Mouse (Mus musculus): ENCODE results near the gene Prl3d1. TPM values are rescaled to one million over a fixed set of nuclear protein-coding genes. Genes with fewer than 3 reads are reported as not detected.
"Not testable (repeated sequence)": the region's sequence is repeated elsewhere in the genome, so short reads cannot be mapped to it uniquely, and the experiment has no call there.

Gene Prl3d1
- total RNA-seq (2021): not detected
- long read RNA-seq: 0 reads

DNA sequence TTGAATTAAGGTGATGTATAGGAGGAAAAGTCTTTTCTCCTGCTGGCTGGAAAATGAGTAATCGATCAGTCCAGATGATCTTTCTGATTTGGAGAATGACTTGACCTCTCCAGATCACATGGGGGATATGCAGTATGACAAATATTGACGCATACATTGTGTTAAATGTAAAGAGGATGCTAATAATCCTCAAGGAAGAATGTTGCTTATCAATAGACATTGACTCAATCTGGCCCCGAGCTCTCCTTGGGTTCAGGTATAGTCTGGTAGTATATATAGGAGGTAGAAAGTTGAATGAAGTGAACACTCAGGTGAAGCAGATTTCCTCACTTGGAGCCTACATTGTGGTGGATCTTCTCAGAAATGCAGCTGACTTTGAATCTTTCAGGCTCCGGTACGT is at the start of gene Prl3d1:
Gene Prl3d1, plus strand, starts transcription at position 301 of the 400 bp plus-strand sequence.
- DNase-seq (ENCODE audit: low spot score in 2 of 2): not testable (repeated sequence)

DNA sequence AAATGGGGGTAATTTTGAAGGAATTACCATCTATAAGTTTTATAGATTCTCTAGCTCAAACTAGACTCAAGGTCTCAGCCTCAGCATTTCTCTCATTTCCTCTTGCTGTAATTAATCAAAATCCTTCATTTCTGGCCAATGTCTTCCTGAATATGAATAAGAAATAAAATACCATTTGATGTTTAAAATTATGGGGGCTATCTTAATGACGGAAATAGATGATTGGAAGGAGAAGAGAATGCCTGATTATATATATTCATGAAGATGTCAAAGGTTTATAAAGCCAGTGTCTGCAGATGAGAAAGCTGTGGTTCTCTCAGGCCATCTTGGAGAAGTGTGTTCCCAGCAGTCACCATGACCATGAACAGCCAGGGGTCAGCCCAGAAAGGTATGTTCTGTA is 36.7 kb upstream of the Prl3d1 start, which contains the start of gene Prl:
Gene Prl, plus strand, starts transcription at position 301 of the 400 bp plus-strand sequence.
- no peak for DNase-seq (ENCODE audit: low spot score in 2 of 2)

DNA sequence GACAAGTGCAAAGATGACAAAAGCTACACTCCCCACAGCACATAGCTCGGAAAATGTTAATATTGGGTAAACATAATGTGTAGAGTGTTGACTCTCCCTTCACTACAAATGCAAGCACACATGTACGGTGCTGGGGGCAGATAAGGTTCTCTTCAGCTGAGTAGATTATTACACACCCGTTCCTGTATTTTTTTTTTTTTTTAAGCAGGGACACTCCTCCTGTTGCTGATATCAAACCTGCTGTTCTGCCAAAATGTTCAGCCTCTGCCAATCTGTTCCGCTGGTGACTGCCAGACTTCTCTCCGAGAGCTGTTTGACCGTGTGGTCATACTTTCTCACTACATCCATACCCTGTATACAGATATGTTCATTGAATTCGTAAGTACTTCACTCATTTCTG is 34.8 kb upstream of the Prl3d1 start:
- DNase-seq (ENCODE audit: low spot score in 2 of 2): peak; percentile 39 to 71

DNA sequence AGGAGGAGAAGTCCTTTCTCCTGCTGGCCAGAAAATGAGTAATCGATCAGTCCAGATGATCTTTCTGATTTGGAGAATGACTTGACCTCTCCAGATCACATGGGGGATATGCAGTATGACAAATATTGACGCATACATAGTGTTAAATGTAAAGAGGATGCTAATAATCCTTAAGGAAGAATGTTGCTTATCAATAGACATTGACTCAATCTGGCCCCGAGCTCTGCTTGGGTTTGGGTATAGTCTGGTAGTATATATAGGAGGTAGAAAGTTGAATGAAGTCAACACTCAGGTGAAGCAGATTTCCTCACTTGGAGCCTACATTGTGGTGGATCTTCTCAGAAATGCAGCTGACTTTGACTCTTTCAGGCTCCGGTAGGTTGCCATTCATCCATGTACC is 27.4 kb downstream of the Prl3d1 start, which contains the start of gene Prl3d2:
Gene Prl3d2, plus strand, starts transcription at position 301 of the 400 bp plus-strand sequence.
- not testable (repeated sequence) for DNase-seq (ENCODE audit: low spot score in 2 of 2)

DNA sequence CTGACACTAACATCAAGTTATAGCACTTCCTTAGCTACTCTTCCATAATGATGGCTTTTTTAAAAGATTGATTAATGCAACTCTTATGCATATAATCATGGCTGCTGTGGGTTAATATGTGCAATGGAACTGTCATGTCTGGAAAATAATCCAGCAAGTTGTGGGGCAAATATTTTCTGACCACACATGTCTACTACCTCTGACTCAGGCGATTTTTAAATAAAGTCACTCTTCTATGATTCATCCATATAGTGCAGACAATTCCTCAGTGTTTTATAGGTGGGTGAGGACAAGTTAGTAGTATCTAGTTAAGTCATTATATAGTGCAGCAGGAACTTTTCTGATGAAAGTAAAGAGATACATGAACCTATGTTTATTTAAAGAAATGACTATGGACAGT is 54.3 kb downstream of the Prl3d1 start:
- DNase-seq (ENCODE audit: low spot score in 2 of 2): no peak

Other genes with a start within 250 kb of the Prl3d1 start
- under 1 TPM in 1 of 2 experiments, not detected in 1; 0.37 TPM for gene Prl, start 36.6 kb upstream of the Prl3d1 start, total RNA-seq (2021)
- gene Prl3d2, start 27.5 kb downstream of the Prl3d1 start, total RNA-seq (2021): not detected
- not detected for gene Prl3d3, start 62.6 kb downstream of the Prl3d1 start, total RNA-seq (2021)
- not detected for gene Prl3c1, start 102.5 kb downstream of the Prl3d1 start, total RNA-seq (2021)
- not detected for gene Prl3b1, start 147.7 kb downstream of the Prl3d1 start, total RNA-seq (2021)
- not detected for gene Prl3a1, start 165.2 kb downstream of the Prl3d1 start, total RNA-seq (2021)
- gene Prl6a1, start 218.4 kb downstream of the Prl3d1 start, total RNA-seq (2021): not detected